Mouse (Mus musculus) regulatory T cell (primary cell): ENCODE results near the gene Crisp4.

Source experiments
- in situ Hi-C: fragments of 300-600 bp; cut with MboI, MseI; formaldehyde crosslinking; loops from one replicate; pipeline ENCODE4 v1.15.1; 2025; ENCODE audit warnings: high pct_unique_total_duplicates

Crisp4 gene

GRCm38 (mm10) chr1:18145802-18146201 is at the start of gene Crisp4:
Gene Crisp4 (minus strand): TSS chr1:18145902.
- in situ Hi-C loops, result no loop called here

GRCm38 (mm10) chr1:18191719-18192118 is 46.0 kb upstream of the Crisp4 start:
- in situ Hi-C loops, result no loop called here

GRCm38 (mm10) chr1:18190714-18191712 is 45.3 kb upstream of the Crisp4 start:
- in situ Hi-C loops, result no loop called here

- in situ Hi-C loops, result no loop called here
These were observed 35.5 kb upstream of the Crisp4 start for GRCm38 (mm10) chr1:18181167-18181566.

GRCm38 (mm10) chr1:18170573-18170972 is 24.9 kb upstream of the Crisp4 start:
- in situ Hi-C loops, result no loop called here

GRCm38 (mm10) chr1:18168261-18168660 is 22.6 kb upstream of the Crisp4 start:
- in situ Hi-C loops, result no loop called here

GRCm38 (mm10) chr1:18159082-18159481 is 13.4 kb upstream of the Crisp4 start:
- in situ Hi-C loops, result no loop called here

GRCm38 (mm10) chr1:18148211-18148610 is 2.5 kb upstream of the Crisp4 start:
- in situ Hi-C loops, result no loop called here

GRCm38 (mm10) chr1:18131691-18132090 is 14.0 kb downstream of the Crisp4 start:
- in situ Hi-C loops, result no loop called here

GRCm38 (mm10) chr1:18129983-18130382 is 15.7 kb downstream of the Crisp4 start:
- in situ Hi-C loops, result no loop called here

DNA sequence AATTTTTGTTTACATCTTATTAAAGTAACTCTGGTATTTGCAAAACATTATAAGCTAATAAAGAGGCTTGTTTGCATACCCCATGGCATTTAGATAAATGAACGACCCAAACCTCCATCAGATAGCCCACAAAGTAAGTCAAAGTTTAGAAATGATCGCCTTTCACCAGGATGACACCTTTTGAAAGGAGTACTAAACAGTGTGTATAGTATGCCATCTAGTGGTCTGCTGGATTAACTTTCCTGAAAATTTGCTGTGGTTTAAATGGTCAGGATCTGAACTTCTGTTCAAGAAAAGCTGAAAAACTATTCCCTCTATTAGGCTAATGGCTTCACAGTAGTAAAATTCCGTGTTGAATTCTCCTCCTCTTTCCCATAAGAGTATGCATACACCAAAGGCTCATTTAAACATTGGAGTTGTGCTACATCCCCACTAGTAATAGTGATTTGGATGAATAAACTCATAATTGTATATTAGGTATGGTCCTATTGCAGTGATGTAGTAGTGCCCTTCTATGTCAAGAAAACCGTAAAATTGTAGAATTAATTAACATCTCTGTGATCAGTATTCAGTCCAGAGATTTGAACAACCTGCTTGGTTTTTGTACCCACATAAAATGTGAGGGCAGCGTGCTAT is 38.9 kb downstream of the Crisp4 start:
- in situ Hi-C loops, result no loop called here

DNA sequence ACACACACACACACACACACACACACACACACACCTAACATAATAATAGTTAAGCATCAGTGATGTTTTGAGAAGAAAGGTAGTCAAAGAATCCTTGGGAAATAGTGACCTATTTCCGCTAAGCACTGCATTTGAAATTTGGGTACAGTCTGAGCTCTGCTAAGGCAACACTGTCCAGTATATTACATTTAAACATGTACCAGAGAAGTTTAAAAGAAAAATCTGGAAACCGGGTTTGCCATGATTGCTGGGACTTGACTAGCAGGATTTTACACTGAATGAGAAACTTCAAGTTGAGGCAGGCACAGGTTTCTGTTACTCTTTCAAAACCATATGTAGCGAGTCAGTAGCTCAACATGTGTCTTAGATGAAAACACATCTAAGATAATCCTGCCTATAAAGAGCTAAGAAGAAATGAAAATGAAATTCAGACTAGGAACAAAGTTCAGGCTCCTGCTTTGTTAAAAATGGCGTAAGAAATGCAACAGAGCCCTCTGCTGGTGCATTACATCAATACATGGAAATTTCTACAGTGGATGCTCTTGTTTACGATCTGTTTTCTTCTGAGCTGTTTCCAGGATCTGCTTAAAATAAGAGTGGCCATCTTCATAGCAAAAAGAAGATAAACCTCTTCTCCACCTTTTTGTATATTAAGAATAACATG is 39.7 kb downstream of the Crisp4 start:
- in situ Hi-C loops, result no loop called here

DNA sequence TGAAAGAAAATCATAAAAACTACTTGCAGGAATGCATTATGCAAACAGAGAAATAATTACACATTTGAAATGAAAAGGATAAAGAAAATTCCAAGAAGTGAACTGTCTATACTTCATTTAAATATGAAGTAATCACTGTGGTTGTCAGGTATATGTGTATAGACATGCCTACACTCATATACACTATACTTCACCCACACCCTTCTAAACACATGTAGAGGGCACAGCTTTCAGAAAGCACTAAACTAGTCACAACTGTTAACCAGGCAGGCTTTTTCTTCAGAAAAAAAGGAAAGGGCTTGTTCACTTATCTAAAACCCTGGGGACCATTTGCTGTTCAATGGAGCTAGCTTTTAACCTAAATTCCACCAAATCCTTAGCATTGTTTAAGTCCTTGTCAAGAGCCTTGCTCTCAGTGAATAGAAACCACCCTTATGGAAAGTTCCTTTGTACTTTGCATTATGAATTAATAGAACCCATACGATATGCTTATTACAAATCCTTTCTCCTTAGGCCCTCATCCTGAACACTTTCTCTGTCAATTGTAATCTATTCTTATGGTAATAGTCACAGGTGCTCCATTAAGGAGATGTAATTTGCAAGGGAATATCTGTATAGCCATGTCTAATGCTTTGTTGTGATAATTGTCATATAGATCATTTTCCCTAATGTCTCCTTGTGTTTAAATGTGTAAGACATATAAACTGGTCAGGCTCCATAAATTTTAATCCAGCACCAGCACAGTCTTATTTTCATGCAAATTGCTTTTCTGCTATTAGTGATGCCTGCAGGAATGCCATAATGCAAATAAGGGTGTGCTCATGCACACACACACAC is 40.5 kb downstream of the Crisp4 start:
- in situ Hi-C loops, result no loop called here
